Mouse (Mus musculus) liver, embryonic 12.5 days (tissue): ENCODE measurements around the gene Tex33. TPM values are rescaled to one million over a fixed set of nuclear protein-coding genes. Genes with fewer than 3 reads are reported as not detected.
"Not testable (repeated sequence)": the region's sequence is repeated elsewhere in the genome, so short reads cannot be mapped to it uniquely, and the experiment has no call there.

Source experiments
- ATAC-seq: fragments of 200-750 bp; cut with Nextera tagmentation; 2 replicates; pipeline ENCODE4 v1.8.0; 2017; ENCODE audit warnings: moderate number of reproducible peaks, mild to moderate bottlenecking, moderate library complexity
- H3K27ac ChIP-seq: fragments of 300-500 bp; sonication (generic); 2 replicates; pipeline ENCODE4 v1.5.1; 2016; ENCODE audit warnings: mild to moderate bottlenecking
- H3K27me3 ChIP-seq: fragments of 300-500 bp; sonication (generic); replicated peaks from 2 replicates; pipeline ENCODE4 v1.6.1; 2016; ENCODE audit warnings: mild to moderate bottlenecking, moderate library complexity
- H3K36me3 ChIP-seq: fragments of 300-500 bp; sonication (generic); 2 replicates; pipeline ENCODE4 v1.6.1; 2016; ENCODE audit warnings: mild to moderate bottlenecking, moderate library complexity
- H3K4me1 ChIP-seq: fragments of 300-500 bp; sonication (generic); 2 replicates; pipeline ENCODE4 v1.6.1; 2016
- H3K4me2 ChIP-seq: fragments of 300-500 bp; sonication (generic); 2 replicates; pipeline ENCODE4 v1.6.1; 2016; ENCODE audit warnings: mild to moderate bottlenecking, moderate library complexity
- H3K4me3 ChIP-seq: fragments of 300-500 bp; sonication (generic); 2 replicates; pipeline ENCODE4 v1.5.1; 2016; ENCODE audit warnings: mild to moderate bottlenecking, moderate library complexity
- H3K9ac ChIP-seq: fragments of 300-500 bp; sonication (generic); 2 replicates; pipeline ENCODE4 v1.6.1; 2016; ENCODE audit warnings: mild to moderate bottlenecking, moderate library complexity
- H3K9me3 ChIP-seq: fragments of 300-500 bp; sonication (generic); replicated peaks from 2 replicates; pipeline ENCODE4 v1.6.1; 2016; ENCODE audit warnings: mild to moderate bottlenecking, moderate library complexity
- WGBS: fragments of 180-500 bp; shearing (Covaris S2); methylation state at CpG from one replicate; pipeline ENCODE4 v1.1.7; 2016; ENCODE audit not compliant: insufficient replicate concordance; 5-methylcytosine and 5-hydroxymethylcytosine counted together
- microRNA-seq: library from miRNA; unstranded; fragments of <30 nt; microRNA quantifications from one replicate; pipeline ENCODE4, GENCODE M21; 2017
- polyA plus RNA-seq: library from polyadenylated mRNA; unstranded; fragments of >200 nt; fragmentation: Nextera tagmentation; extraction: Ambion mirVana; gene quantifications from 2 replicates; pipeline ENCODE4 v1.2.1, GENCODE M21; 2016

The Tex33 gene
- polyA plus RNA-seq, 1 experiment from 2014 or later = not detected

GRCm38 (mm10) chr15:78332981-78333380 lies 62.7 kb downstream of the Tex33 start:
- Histone ChIP-seq H3K4me3 (no peak overlapping the region), H3K4me2 (no peak overlapping the region), H3K27me3 (no peaks in the 10 kb centered on the region; the same call in 1 of the 2 replicates), H3K36me3 (no peaks in the 10 kb centered on the region), H3K9ac (no peak overlapping the region), H3K9me3 (no peaks in the 10 kb centered on the region), H3K4me1 (peaks cover 8% of the 10 kb centered on the region), H3K27ac (no peak overlapping the region)
- 60% methylated on average over 6 of the region's 6 CpGs for WGBS
- ATAC-seq = no peak

GRCm38 (mm10) chr15:78331523-78332340 lies 64.0 kb downstream of the Tex33 start:
- Histone ChIP-seq H3K27me3 (no peaks in the 10 kb centered on the region; the same call in 1 of the 2 replicates), H3K4me1 (peaks cover 8% of the 10 kb centered on the region), H3K27ac (no peak overlapping the region), H3K9ac (no peak overlapping the region), H3K4me3 (no peak overlapping the region), H3K9me3 (no peaks in the 10 kb centered on the region), H3K36me3 (no peaks in the 10 kb centered on the region), H3K4me2 (no peak overlapping the region)
- WGBS = 49% methylated on average over 5 of the region's 5 CpGs
- no peak for ATAC-seq

- Histone ChIP-seq H3K4me1 (peaks cover 16% of the 10 kb centered on the region), H3K4me3 (no peak overlapping the region), H3K9me3 (no peaks in the 10 kb centered on the region), H3K9ac (no peak overlapping the region), H3K4me2 (no peak overlapping the region), H3K27ac (no peak overlapping the region), H3K27me3 (peaks cover 7% of the 10 kb centered on the region; the same call in 1 of the 2 replicates), H3K36me3 (no peaks in the 10 kb centered on the region)
- 77% methylated on average over 4 of the region's 4 CpGs for WGBS
- ATAC-seq = no peak
Measured at GRCm38 (mm10) chr15:78330706-78331105, 65.0 kb downstream of the Tex33 start.

- H3K36me3 ChIP-seq, ATAC-seq, H3K9me3 ChIP-seq, H3K27ac ChIP-seq, H3K4me2 ChIP-seq, H3K27me3 ChIP-seq, H3K4me3 ChIP-seq, H3K9ac ChIP-seq: not testable (repeated sequence)
- H3K4me1 ChIP-seq = peaks cover 18% of the 10 kb centered on the region
- WGBS = 28% methylated on average over 6 of the region's 6 CpGs
Measured at GRCm38 (mm10) chr15:78329972-78330371, 65.7 kb downstream of the Tex33 start.

GRCm38 (mm10) chr15:78328520-78329097 lies 67.1 kb downstream of the Tex33 start:
- H3K27me3 ChIP-seq = peaks cover 7% of the 10 kb centered on the region; the same call in 1 of the 2 replicates
- no peak overlapping the region for H3K4me3 ChIP-seq
- H3K9ac ChIP-seq = no peak overlapping the region
- WGBS = 73% methylated on average over 3 of the region's 3 CpGs
- no peaks in the 10 kb centered on the region for H3K9me3 ChIP-seq
- no peak for ATAC-seq
- no peak overlapping the region for H3K27ac ChIP-seq
- H3K36me3 ChIP-seq = no peaks in the 10 kb centered on the region
- H3K4me1 ChIP-seq = peaks cover 25% of the 10 kb centered on the region
- H3K4me2 ChIP-seq = no peak overlapping the region

Small RNA genes lying within 50 kb of the gene (microRNA-seq; reads per million reads assigned to microRNA genes)
- gene Mir7676-2 = not detected

Other genes starting within 250 kb of the Tex33 start
- 45.1 and 46.9 TPM in 2 replicates for gene Ift27, start 221.8 kb downstream of the Tex33 start, polyA plus RNA-seq
- not detected in 2 replicates for gene Pvalb, start 189.5 kb downstream of the Tex33 start, polyA plus RNA-seq
- gene Ncf4, start 151.1 kb downstream of the Tex33 start, polyA plus RNA-seq = 31.4 and 37.5 TPM in 2 replicates
- 0.79 and 1.0 TPM in 2 replicates for gene Csf2rb2, start 90.2 kb downstream of the Tex33 start, polyA plus RNA-seq
- gene Csf2rb, start 70.2 kb downstream of the Tex33 start, polyA plus RNA-seq = 3.6 and 3.9 TPM in 2 replicates
- gene Tst, start 10.0 kb upstream of the Tex33 start, polyA plus RNA-seq = 84.9 and 92.8 TPM in 2 replicates
- gene Mpst, start 10.5 kb upstream of the Tex33 start, polyA plus RNA-seq = 3.5 and 4.8 TPM in 2 replicates
- 7.6 and 8.8 TPM in 2 replicates for gene Kctd17, start 32.7 kb upstream of the Tex33 start, polyA plus RNA-seq
- 5.9 and 6.7 TPM in 2 replicates for gene Tmprss6, start 72.7 kb upstream of the Tex33 start, polyA plus RNA-seq
- 0.11 and 0.15 TPM in 2 replicates for gene Il2rb, start 99.4 kb upstream of the Tex33 start, polyA plus RNA-seq
- gene C1qtnf6, start 135.5 kb upstream of the Tex33 start, polyA plus RNA-seq = 5.2 and 5.6 TPM in 2 replicates
- gene Sstr3, start 148.8 kb upstream of the Tex33 start, polyA plus RNA-seq = 0.02 TPM in 1 of 2 replicates, not detected in the other
- gene Rac2, start 176.9 kb upstream of the Tex33 start, polyA plus RNA-seq = 87.7 and 90.9 TPM in 2 replicates
- 15.2 and 15.3 TPM in 2 replicates for gene Cyth4, start 201.1 kb upstream of the Tex33 start, polyA plus RNA-seq